Mouse (Mus musculus) gastrocnemius, adult 18-20 months (tissue): Measurements from ENCODE around the gene Herc1. TPM values are rescaled to one million over a fixed set of nuclear protein-coding genes. Genes with fewer than 3 reads are reported as not detected.

Source experiments
- DNase-seq: peaks from one replicate; pipeline ENCODE4 v3.0.0; 2021; ENCODE audit warnings: low spot score
- total RNA-seq, 2 experiments: library from RNA; stranded (reverse); gene quantifications; 2 replicates each; pipeline ENCODE4 v1.2.3; 2021

Herc1 gene
- total RNA-seq, 2 experiments from 2014 or later, result 30.3 to 31.0 TPM

- no peak for DNase-seq
These were observed 142.1 kb downstream of the Herc1 start for GRCm38 (mm10) chr9:66492361-66492760.

- DNase-seq, result no peak
These were observed 143.7 kb downstream of the Herc1 start for GRCm38 (mm10) chr9:66493992-66494391.

GRCm38 (mm10) chr9:66501248-66501647, 151.0 kb downstream of the Herc1 start:
- DNase-seq, result no peak

- DNase-seq, result no peak
These were observed 153.7 kb downstream of the Herc1 start for GRCm38 (mm10) chr9:66503879-66504411.

- no peak for DNase-seq
These were observed 154.3 kb downstream of the Herc1 start for GRCm38 (mm10) chr9:66504518-66504917.

GRCm38 (mm10) chr9:66505141-66505917, 155.1 kb downstream of the Herc1 start:
- DNase-seq, result no peak

GRCm38 (mm10) chr9:66506011-66506410, 155.8 kb downstream of the Herc1 start:
- DNase-seq, result no peak

GRCm38 (mm10) chr9:66506424-66506823, 156.2 kb downstream of the Herc1 start:
- no peak for DNase-seq

- DNase-seq, result no peak
These were observed 157.4 kb downstream of the Herc1 start for GRCm38 (mm10) chr9:66507684-66508083.

- no peak for DNase-seq
These were observed 158.7 kb downstream of the Herc1 start for GRCm38 (mm10) chr9:66508890-66509399.

- no peak for DNase-seq
These were observed 160.1 kb downstream of the Herc1 start for GRCm38 (mm10) chr9:66510351-66510841.

- DNase-seq, result no peak
These were observed 160.7 kb downstream of the Herc1 start for GRCm38 (mm10) chr9:66510944-66511343.

GRCm38 (mm10) chr9:66511580-66512350, 161.5 kb downstream of the Herc1 start:
- DNase-seq, result peak; percentile 90

- peak; percentile 84 for DNase-seq
These were observed 162.1 kb downstream of the Herc1 start for GRCm38 (mm10) chr9:66512351-66512671.

GRCm38 (mm10) chr9:66513150-66513549, 162.9 kb downstream of the Herc1 start:
- DNase-seq, result no peak

- peak; percentile 37 for DNase-seq
These were observed 163.5 kb downstream of the Herc1 start for GRCm38 (mm10) chr9:66513661-66514255.

- peak; percentile 46 for DNase-seq
These were observed 164.1 kb downstream of the Herc1 start, which contains the start of gene Fbxl22 for GRCm38 (mm10) chr9:66514256-66514770. Gene Fbxl22, minus strand, starts transcription at chr9:66514593.

GRCm38 (mm10) chr9:66515115-66515514, 164.9 kb downstream of the Herc1 start:
- no peak for DNase-seq

- DNase-seq, result no peak
These were observed 165.5 kb downstream of the Herc1 start for GRCm38 (mm10) chr9:66515680-66516210.

- DNase-seq, result no peak
These were observed 166.2 kb downstream of the Herc1 start for GRCm38 (mm10) chr9:66516296-66516940.

- no peak for DNase-seq
These were observed 167.5 kb downstream of the Herc1 start for GRCm38 (mm10) chr9:66517746-66518145.
